Mouse (Mus musculus): ENCODE data around the gene Mre11a.

The Mre11a gene

GRCm38 (mm10) chr9:14827875-14828274, 43.4 kb downstream of the Mre11a start:
- peak; percentile 20 for DNase-seq

DNA sequence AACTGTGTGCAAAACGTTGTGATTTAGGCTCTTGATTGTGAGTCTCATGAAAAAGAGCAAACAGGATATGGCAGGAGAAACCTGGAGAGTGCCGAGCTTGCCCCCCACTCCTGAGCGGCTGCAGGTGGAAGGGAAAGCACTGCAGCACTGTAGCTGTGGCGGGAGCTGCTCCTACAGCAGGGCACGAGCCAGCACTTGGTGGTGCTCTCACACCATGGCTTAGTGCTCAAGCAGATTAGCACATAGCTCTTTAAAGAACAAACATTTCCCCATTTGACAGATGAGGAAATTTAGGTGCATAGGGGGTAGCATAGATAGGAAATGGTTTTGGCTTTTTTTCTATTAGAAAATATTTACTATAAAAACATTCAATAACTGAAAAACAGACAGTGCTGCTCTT, 47.6 kb downstream of the Mre11a start:
- no peak for DNase-seq

DNA sequence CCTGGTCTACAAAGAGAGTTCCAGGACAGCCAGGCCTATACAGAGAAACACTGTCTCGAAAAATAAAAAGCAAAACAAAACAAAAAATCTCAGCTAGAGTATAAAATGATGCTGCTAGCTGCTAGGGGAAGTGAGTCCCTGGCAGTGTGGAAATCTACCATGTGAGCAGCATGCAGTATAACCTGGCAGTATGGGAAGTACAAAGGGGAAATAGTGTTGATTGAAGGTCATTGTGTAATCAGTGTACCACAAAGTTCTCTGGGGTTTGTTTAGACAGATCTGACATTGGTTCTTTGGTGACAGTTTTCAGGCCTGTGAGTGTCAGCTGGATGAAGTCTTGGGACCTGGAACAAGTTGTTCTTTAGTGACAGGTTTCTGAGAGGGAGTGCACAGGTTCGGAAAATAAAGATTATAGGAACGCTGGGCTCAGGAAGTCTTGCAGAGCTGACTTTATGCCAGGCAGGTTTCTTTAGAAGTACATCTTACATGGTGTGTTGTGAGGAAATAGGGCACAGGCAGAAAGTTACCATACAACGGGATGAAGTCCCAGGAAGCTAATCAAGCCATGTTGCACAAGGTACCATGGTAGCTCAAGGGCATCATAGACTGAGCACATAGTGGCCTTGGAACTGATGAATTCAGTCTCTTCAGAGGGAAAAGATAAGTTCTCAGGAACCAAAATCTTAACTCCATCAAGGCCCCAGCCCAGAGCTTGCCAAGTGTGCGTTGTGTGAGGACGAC, 51.1 kb downstream of the Mre11a start:
- no peak for DNase-seq

GRCm38 (mm10) chr9:14839527-14839926, 55.1 kb downstream of the Mre11a start:
- DNase-seq: peak; percentile 47

GRCm38 (mm10) chr9:14839970-14840369, 55.5 kb downstream of the Mre11a start:
- no peak for DNase-seq

DNA sequence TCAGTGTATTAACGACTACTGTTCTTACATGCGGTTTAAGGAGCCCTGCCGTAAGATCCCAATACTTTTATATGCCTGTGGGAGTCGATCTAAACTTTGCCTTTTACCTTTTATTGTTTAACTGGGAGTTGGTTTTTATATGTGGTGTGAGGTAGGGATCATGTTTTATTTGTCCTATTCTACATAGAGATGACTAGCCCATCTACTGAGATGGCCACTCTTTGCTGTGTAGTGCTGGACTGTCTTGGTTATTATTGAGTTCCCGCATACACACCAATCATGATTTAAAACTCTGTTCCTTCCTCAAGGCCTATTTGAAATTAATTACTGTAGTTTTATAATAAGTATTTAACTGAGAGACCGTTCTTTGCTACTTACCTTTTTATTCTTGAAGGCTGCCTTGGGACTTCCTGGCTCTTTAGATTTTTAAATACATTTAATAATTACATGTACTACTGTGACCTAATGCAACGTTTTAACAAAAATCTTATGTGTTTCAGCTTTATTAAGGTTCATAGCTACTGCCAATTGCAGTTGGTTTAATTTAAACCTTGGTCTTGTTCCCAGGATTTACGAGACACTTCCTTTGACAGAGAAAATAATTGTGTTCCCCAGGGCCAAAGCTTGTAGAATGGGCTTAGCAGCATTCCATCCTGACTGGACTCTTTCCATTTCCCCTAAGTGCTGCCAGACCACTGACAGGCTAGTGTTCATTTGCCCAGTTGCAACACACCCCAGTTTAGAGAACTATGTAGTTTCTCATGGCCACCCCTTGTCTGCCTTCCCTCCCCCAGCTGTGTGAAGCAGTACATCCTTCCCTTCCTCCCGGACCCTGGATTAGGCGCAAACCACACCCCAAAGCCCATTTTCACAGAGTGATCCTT, 57.7 kb downstream of the Mre11a start:
- DNase-seq: peak; percentile 77

GRCm38 (mm10) chr9:14843311-14843857, 58.9 kb downstream of the Mre11a start:
- no peak for DNase-seq

GRCm38 (mm10) chr9:14843901-14844300, 59.4 kb downstream of the Mre11a start:
- DNase-seq: no peak

DNA sequence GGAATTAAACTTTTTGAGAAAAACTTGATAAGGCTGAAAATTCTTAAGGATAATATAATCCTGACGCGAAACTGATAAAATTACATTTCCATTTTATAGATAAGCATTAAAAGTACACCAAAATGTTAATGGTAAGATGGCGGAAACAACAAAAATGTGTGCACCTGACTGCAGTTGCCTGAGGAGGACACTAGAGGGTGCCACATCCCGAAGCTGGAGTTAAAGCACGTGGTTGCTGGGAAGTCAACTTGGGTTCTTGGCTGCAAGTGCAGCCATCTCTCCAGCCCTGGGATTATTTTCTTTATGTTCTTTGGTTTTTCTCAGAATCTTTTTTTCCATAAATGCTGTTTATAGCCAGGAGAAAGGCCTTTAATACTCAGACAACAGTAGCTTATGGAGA, 62.0 kb downstream of the Mre11a start:
- DNase-seq: no peak

DNA sequence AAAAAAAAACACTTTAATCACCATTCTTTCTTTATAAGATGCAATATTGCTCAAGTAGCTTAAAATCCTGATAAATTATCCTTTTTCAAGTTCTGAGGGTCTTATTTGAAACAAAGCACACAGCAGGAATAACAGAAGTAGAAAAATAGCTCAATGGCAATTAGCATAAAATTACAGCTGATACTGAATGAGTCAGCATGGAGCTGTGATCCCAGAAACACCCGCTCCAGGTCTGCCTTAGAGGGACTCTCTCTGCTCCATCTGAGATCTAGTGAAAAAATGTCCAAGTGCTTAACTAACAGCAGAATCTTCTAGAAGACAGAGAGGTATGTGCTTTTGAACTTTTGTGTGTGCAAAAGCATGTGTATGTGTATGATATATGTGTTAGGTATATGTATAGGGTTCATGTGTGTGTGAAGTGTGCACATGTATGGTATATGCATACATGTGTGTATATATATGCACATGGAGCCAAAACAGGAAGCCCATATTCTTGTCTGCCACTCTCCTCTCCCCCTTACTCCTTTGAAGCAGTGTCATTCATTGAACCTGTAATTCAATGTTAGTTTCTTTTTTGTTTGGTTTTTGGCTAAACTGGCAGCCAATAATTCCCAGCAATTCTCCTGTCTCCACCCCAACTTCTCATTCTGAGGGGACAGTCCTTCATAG, 63.9 kb downstream of the Mre11a start:
- DNase-seq: no peak

DNA sequence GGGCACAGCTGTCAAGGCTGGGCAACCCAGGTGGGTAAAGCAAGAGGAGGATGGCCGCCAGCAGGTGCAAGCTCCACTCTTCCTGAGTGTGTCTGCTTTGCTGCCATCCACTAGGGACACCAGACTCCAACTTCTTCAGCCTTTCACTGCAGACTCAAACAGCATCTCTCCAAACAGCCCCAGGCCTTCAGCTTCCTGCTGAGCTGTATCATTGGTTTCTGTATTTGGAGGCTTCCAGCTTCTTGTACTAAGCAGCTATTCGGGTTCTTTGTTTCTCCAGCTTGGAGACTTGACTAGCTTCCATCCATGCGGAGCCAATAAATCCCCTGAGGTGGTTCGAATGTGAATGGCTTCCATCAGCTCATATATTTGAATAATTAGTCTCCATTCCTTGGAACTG, 70.1 kb downstream of the Mre11a start:
- no peak for DNase-seq

- no peak for DNase-seq
These were observed 72.6 kb downstream of the Mre11a start for GRCm38 (mm10) chr9:14856922-14857654.

DNA sequence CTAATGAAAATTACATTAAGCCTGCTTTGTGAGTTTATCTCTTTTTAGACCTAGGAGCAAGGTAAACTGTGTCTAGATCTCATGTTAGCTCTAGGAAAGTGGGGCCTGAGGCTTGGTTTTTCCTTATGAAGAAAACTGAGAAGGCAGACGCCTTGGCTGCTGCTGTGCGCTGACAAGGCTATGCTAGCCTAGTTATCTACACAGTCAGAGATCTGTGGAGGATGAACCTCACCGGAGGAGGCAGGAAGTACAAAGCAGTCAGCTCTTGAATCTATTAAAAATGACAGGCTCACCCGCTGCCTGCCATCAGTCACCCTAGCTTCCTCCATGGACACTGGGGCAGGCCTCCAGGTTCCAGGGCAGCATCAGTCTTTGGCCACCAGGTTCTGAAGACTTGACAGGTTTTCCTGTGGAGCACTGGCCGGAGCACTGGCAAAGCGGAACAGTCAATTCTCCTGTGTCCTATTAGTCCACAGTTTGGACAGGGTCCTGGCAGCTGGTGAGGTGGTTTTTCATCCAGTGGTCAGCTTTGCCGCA, 73.8 kb downstream of the Mre11a start:
- no peak for DNase-seq

GRCm38 (mm10) chr9:14858782-14859181, 74.3 kb downstream of the Mre11a start:
- DNase-seq: no peak

DNA sequence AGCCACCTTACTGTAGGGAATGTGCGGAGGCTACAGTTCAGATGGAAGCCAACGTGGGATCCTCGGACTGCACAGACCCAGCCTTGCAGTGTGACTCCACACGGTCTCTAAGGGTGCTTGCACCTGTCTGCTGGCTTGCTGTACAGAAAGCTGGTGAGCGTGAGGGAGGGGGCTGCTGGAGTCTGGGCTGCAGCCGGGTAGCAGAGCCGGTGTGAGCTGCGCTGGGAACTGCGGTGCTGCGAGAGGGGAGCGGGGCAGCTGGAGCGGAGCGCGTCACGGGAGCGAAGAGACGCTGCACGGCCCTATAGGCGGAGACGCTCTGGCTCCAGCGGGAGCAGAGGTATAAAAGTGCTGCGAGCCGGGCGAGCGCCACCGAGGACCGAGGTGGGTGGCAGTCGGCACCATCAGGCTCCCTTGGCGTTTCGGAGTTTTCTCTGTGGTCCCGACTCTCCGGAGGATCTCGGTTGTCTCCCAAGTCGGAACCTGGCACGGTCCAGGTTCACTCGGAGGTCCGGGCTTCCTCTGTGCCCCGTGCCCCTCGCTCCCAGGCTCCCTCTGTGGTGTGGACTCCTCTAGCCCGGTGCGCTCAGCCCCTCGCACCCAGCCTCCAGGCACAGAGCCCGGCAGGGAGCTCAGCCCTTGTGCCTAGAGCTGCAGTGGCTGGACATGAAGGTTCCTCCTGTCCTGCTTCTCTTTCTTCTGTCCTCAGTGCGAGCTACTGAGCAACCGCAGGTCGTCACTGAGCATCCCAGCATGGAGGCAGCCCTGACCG, 75.6 kb downstream of the Mre11a start, which contains the start of gene Gpr83:
Gene Gpr83, plus strand, starts transcription at position 343 of the 772 bp plus-strand sequence.
- peak; percentile 5 for DNase-seq

GRCm38 (mm10) chr9:14863126-14863525, 78.7 kb downstream of the Mre11a start:
- no peak for DNase-seq

GRCm38 (mm10) chr9:14864726-14865125, 80.3 kb downstream of the Mre11a start:
- DNase-seq: no peak

DNA sequence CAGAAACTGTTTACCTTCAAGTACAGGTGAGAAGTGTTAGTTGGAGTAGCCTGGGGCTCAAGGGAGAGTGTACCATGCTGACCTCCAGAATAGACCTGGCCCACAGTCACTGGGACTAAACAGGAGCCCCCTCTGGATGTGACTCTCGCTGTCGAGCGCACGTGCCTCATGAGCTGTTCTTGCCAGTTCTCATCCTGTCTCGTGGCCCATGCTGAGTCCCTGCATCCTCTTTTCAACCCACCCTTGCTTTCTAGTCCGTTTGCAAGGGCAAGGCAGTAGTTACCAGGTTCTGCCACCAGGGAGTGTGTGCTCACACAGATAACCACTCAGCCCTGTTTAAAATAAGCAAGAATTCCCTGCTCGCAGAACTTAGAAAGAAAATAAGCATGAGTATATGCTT, 82.5 kb downstream of the Mre11a start:
- DNase-seq: peak; percentile 72

GRCm38 (mm10) chr9:14868326-14868725, 83.9 kb downstream of the Mre11a start:
- no peak for DNase-seq

DNA sequence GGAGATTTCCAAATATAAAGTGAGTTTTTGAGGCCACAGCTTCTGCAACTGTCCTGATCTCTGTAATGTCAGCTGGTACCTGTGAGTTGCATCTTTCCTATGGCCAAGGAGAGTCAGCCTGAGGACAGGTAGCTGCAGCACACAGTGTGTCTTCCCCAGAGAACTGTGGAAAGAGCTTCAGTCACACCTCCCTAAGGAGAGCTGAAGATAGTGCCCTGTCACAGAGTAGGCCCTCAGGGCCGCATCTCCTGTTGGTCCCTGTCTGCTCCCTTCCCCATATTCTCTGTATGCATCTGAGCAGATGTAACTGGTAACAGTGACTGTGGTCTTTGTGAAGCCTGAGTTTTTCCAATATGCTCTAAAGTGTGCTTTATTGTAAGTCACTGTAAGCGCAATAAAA, 85.9 kb downstream of the Mre11a start:
- DNase-seq: no peak

DNA sequence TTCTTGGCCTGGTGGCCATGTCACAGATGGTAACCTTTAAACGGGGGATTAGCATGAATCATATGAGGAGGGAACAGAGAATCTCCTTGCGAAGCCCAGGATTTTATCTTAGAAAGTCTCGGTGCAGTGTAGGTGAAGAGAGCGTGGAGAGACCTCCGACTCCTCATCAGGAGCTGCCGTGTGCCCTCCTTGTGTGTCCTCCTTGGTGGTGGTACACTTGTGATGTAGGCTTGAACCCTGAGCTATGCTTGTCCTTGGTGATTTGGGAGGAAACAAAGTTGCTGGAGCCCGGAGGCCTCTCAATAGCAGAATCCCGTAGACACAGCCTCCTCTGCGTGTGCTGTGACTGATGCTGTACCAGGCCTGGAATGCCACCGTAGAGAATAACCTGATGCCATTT, 86.3 kb downstream of the Mre11a start:
- DNase-seq: no peak

Data from lung, postnatal 10 days (tissue).